Comparison of ENCODE assay signal across 27 mouse cellular contexts in the genomic region with DNA sequence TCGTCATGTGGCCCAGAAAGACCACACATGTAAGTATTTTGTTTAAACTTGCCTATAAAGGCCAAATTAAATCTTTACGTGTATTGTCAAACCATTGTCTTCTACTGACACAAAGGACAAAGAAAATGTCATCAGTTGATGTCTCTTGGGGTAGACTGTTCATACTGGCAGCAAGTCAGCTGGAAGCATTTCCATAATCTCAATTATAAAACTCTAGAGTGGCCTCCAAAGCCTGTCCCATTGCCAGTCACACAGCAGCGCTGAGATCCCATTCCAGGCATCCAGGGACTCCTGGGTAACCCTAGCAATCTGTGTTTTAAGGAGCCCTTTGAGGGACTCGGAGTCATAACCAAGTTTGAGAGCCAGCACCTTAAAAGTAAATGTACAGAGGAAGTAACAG. TPM values are rescaled to one million over a fixed set of nuclear protein-coding genes. Genes with fewer than 3 reads are reported as not detected.
DNase-seq lines count a peak whose midpoint lies in the region; TF ChIP-seq lines count a peak whose summit lies in the region.
"Had no signal": no experiment of that assay in that cellular context is flagged by ENCODE, and none has a peak within 500 bp of the region (broad histone marks: within the 10 kb centered on the region; RNA-seq: fewer than 3 reads in every experiment).

No protein-coding gene starts in this region.

- no peaks in the 10 kb centered on the region for H3K79me2 ChIP-seq in heart, adult 2 months (replicated peaks; ENCODE audit: control insufficient read depth, insufficient read depth, low read length)

- H3K27ac ChIP-seq in heart, adult 2 months = peak overlapping the region; percentile 56
- H3K27ac ChIP-seq: embryonic facial prominence, embryonic 15.5 days; heart, embryonic 13.5 days; limb, embryonic 13.5 days; liver, embryonic 12.5 days; neural tube, embryonic 12.5 days; stomach, postnatal 0 days had no signal

- DNase-seq in heart, adult 2 months = no peak
- no peak for DNase-seq in heart, postnatal 25 days (ENCODE audit: low spot score)
- DNase-seq in left cerebral cortex, postnatal 4 days = peak; percentile 38
- no peak for DNase-seq in left cerebral cortex, postnatal 14 days (ENCODE audit: low spot score in 2 of 2)
- DNase-seq in brain, adult 2 months (ENCODE audit: low read depth, low spot score) = peak; percentile 62
- peak; percentile 36 for DNase-seq in brain, embryonic 14.5 days (ENCODE audit: low read depth)
- no peak for DNase-seq in heart, adult 9 months (ENCODE audit: low spot score in 2 of 2)
- DNase-seq: adrenal gland, adult 2 months; gastrocnemius, postnatal 14 days; heart, adult 11 months; heart, postnatal 36 days; kidney, postnatal 36 days; lung, adult 2 months; midbrain, embryonic 14.5 days; right cerebral cortex, postnatal 14 days; thymus, adult 2 months; thymus, postnatal 4 days had no signal

- no peaks in the 10 kb centered on the region for H3K27me3 ChIP-seq in heart, adult 2 months (ENCODE audit: control insufficient read depth, insufficient read depth, low read length)
- H3K27me3 ChIP-seq: embryonic facial prominence, embryonic 15.5 days; heart, embryonic 13.5 days; hindbrain, embryonic 15.5 days; kidney, embryonic 15.5 days; limb, embryonic 13.5 days; liver, embryonic 12.5 days; megakaryocyte, embryonic 14.5 days; neural tube, embryonic 12.5 days had no signal

- no peak overlapping the region for H3K9ac ChIP-seq in heart, adult 2 months (ENCODE audit: low read depth, low read length)
- H3K9ac ChIP-seq: embryonic facial prominence, embryonic 15.5 days; heart, embryonic 13.5 days; hindbrain, embryonic 15.5 days; kidney, embryonic 15.5 days; limb, embryonic 13.5 days; liver, embryonic 12.5 days; neural tube, embryonic 12.5 days had no signal

- H3K4me3 ChIP-seq in heart, adult 2 months = no peak overlapping the region
- H3K4me3 ChIP-seq: embryonic facial prominence, embryonic 15.5 days; heart, embryonic 13.5 days; hindbrain, embryonic 15.5 days; kidney, embryonic 15.5 days; limb, embryonic 13.5 days; liver, embryonic 12.5 days; megakaryocyte, embryonic 14.5 days; neural tube, embryonic 12.5 days had no signal

- TF ChIP-seq CTCF in heart, adult 2 months (IDR thresholded peaks at IDR 0.05) = no peak
- no peak for TF ChIP-seq CTCF in brain, embryonic 14.5 days (IDR thresholded peaks at IDR 0.05; ENCODE audit: borderline replicate concordance, extremely low read depth, insufficient read depth, insufficient read length)

- WGBS in heart, adult 2 months = 40% methylated on average over 4 of the region's 4 CpGs

- H3K4me1 ChIP-seq in heart, adult 2 months (ENCODE audit: control insufficient read depth, insufficient read depth, low read length) = peaks cover 16% of the 10 kb centered on the region
- H3K4me1 ChIP-seq: neural tube, embryonic 12.5 days had no signal

- TF ChIP-seq EP300 in heart, adult 2 months (IDR thresholded peaks at IDR 0.05; ENCODE audit: insufficient read depth, low read depth, low read length) = no peak

- intact Hi-C loops in heart, adult 2 months (cut with DNase I) = loop anchor here (5.0 kb wide), 1 partner anchor 49 kb away; a partner anchor contains a TSS
- intact Hi-C loops in heart, postnatal 25 days (cut with DNase I) = loop anchor here (5.0 kb wide), 1 partner anchor 49 kb away; a partner anchor contains a TSS
- intact Hi-C loops in left cerebral cortex, postnatal 4 days (cut with DNase I) = no loop called here
- intact Hi-C loops in left cerebral cortex, postnatal 14 days (cut with DNase I) = no loop called here

- H3K36me3 ChIP-seq in heart, adult 2 months (ENCODE audit: control insufficient read depth, insufficient read depth, low read length) = peaks cover 9% of the 10 kb centered on the region
- H3K36me3 ChIP-seq: embryonic facial prominence, embryonic 15.5 days; heart, embryonic 13.5 days; hindbrain, embryonic 15.5 days; kidney, embryonic 15.5 days; limb, embryonic 13.5 days; neural tube, embryonic 12.5 days had no signal

- no peak for TF ChIP-seq POLR2A in heart, adult 2 months (IDR thresholded peaks at IDR 0.05; ENCODE audit: insufficient read depth, low read depth, low read length)
- TF ChIP-seq POLR2A in brain, embryonic 14.5 days (IDR thresholded peaks at IDR 0.05; ENCODE audit: borderline replicate concordance, extremely low read depth, insufficient read depth, insufficient read length, poor library complexity, severe bottlenecking) = no peak

RNA-seq across cellular contexts. Expression of a gene that starts 48.9 kb away (rescaled TPM):
- 10 to 100 TPM; 21.8 to 21.9 TPM for total RNA-seq in heart, adult 2 months (2021)
- 8.8 and 15.3 TPM in 2 replicates for polyA plus RNA-seq in heart, adult 2 months (2012; rRNA removed)
- 10 to 100 TPM; 20.1 to 21.2 TPM for total RNA-seq in heart, postnatal 25 days (2021)
- total RNA-seq in left cerebral cortex, postnatal 4 days (2021) = 100 to 1,000 TPM; 163 to 172 TPM
- total RNA-seq in left cerebral cortex, postnatal 14 days (2021) = 100 to 1,000 TPM; 158 to 162 TPM
- 26.4 and 40.2 TPM in 2 replicates for polyA plus RNA-seq in brain, embryonic 14.5 days (2012; rRNA removed)
- polyA plus RNA-seq: C2C12 had no signal

Comparison
In these comparisons a context has a peak if more than half of its experiments do, and no peak if none do; other contexts are left out.
1. DNase-seq: peak in left cerebral cortex, postnatal 4 days (single experiment), brain, adult 2 months (single experiment) and brain, embryonic 14.5 days (single experiment); none in heart, adult 2 months (0 of 2), heart, postnatal 25 days (single experiment), left cerebral cortex, postnatal 14 days (0 of 2) and heart, adult 9 months (0 of 2).
2. RNA of a gene that starts 48.9 kb away (total RNA-seq): 163 to 172 TPM in left cerebral cortex, postnatal 4 days and 158 to 162 TPM in left cerebral cortex, postnatal 14 days; 21.8 to 21.9 TPM in heart, adult 2 months and 20.1 to 21.2 TPM in heart, postnatal 25 days; every median in the first group is over 4 times any median in the second.
3. intact Hi-C loops: an anchor here in heart, adult 2 months (5.0 kb wide) and heart, postnatal 25 days (5.0 kb wide); none called in left cerebral cortex, postnatal 4 days and left cerebral cortex, postnatal 14 days.